Mouse (Mus musculus): Measurements from ENCODE around the gene Cic.

DNA sequence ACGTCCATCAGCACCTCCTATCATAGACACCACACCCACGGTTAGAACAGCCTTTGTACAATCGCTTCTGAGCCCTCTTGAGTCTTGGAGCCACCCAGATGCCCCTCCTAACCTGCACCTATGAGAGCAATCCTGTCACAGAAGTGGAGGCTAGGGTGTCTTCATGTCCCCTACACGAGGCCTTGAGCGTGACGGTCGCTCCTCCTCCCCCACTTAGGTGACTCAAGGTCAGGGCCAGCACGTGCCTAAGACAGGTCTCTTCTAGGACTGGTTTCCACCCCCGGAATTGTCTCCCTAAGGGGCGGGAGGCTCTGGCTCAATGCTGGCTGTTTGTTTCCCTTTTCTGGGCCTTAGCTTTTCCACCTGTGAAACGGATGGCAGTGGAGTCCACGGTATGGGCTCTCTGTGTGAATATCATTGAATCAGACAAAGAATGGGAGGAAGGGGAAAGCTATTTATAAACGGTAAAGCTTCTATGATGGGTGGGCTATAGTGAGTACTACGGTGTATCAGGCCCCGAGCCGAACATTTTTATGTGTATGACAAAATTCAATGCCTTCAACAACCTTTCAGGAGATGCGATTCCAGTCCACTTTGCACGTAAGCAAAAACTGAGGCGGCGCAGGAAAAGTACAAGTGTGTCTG is 46.9 kb upstream of the Cic start, which contains the start of gene Dedd2:
- TF ChIP-seq GATA1 (IDR thresholded peaks at IDR 0.05; ENCODE audit: borderline replicate concordance, low read length) = no peak
- TF ChIP-seq FLI1 (IDR thresholded peaks at IDR 0.05; ENCODE audit: low read length) = no peak
